Mouse (Mus musculus): ENCODE results near the gene Zfp691. TPM values are rescaled to one million over a fixed set of nuclear protein-coding genes. Genes with fewer than 3 reads are reported as not detected.

Gene Zfp691
- 10 to 100 TPM in 1 of 4 experiments, 1 to 10 TPM in 3; 5.8 to 10.9 (median 7.5) TPM for total RNA-seq (2022)

- DNase-seq (ENCODE audit: low spot score in 2 of 2), result peak; percentile 96
Measured at GRCm38 (mm10) chr4:119173851-119174453, at the start of gene Zfp691. Gene Zfp691 (minus strand): TSS chr4:119174195.

GRCm38 (mm10) chr4:119223696-119224095, 49.7 kb upstream of the Zfp691 start:
- DNase-seq (ENCODE audit: low spot score in 2 of 2), result peak in 1 of 2 experiments; percentile 48

- no peak for DNase-seq (ENCODE audit: low spot score in 2 of 2)
Measured at GRCm38 (mm10) chr4:119218169-119218568, 44.2 kb upstream of the Zfp691 start, which contains the start of gene Tmem269. Gene Tmem269 (minus strand): TSS chr4:119218217.

GRCm38 (mm10) chr4:119216667-119217066, 42.7 kb upstream of the Zfp691 start:
- DNase-seq (ENCODE audit: low spot score in 2 of 2), result no peak

- peak in 1 of 2 experiments; percentile 51 for DNase-seq (ENCODE audit: low spot score in 2 of 2)
Measured at GRCm38 (mm10) chr4:119204672-119205071, 30.7 kb upstream of the Zfp691 start.

- no peak for DNase-seq (ENCODE audit: low spot score in 2 of 2)
Measured at GRCm38 (mm10) chr4:119198105-119198504, 24.1 kb upstream of the Zfp691 start.

GRCm38 (mm10) chr4:119195582-119196320, 21.8 kb upstream of the Zfp691 start:
- no peak for DNase-seq (ENCODE audit: low spot score in 2 of 2)

GRCm38 (mm10) chr4:119194909-119195581, 21.1 kb upstream of the Zfp691 start, which contains the start of gene Svbp:
Gene Svbp (plus strand): TSS chr4:119195306.
- DNase-seq (ENCODE audit: low spot score in 2 of 2), result peak; percentile 53 to 74

GRCm38 (mm10) chr4:119192757-119193156, 18.8 kb upstream of the Zfp691 start:
- DNase-seq (ENCODE audit: low spot score in 2 of 2), result no peak

- no peak for DNase-seq (ENCODE audit: low spot score in 2 of 2)
Measured at GRCm38 (mm10) chr4:119191273-119191672, 17.3 kb upstream of the Zfp691 start.

- DNase-seq (ENCODE audit: low spot score in 2 of 2), result no peak
Measured at GRCm38 (mm10) chr4:119190618-119191017, 16.6 kb upstream of the Zfp691 start.

GRCm38 (mm10) chr4:119189864-119190263, 15.9 kb upstream of the Zfp691 start, which contains the start of gene Ermap:
Gene Ermap (minus strand): TSS chr4:119190011.
- no peak for DNase-seq (ENCODE audit: low spot score in 2 of 2)

GRCm38 (mm10) chr4:119189392-119189791, 15.4 kb upstream of the Zfp691 start:
- no peak for DNase-seq (ENCODE audit: low spot score in 2 of 2)

- no peak for DNase-seq (ENCODE audit: low spot score in 2 of 2)
Measured at GRCm38 (mm10) chr4:119188060-119188785, 14.2 kb upstream of the Zfp691 start.

- DNase-seq (ENCODE audit: low spot score in 2 of 2), result no peak
Measured at GRCm38 (mm10) chr4:119185771-119186170, 11.8 kb upstream of the Zfp691 start.

- no peak for DNase-seq (ENCODE audit: low spot score in 2 of 2)
Measured at GRCm38 (mm10) chr4:119183525-119183924, 9.5 kb upstream of the Zfp691 start.

GRCm38 (mm10) chr4:119181456-119181855, 7.5 kb upstream of the Zfp691 start:
- no peak for DNase-seq (ENCODE audit: low spot score in 2 of 2)

- DNase-seq (ENCODE audit: low spot score in 2 of 2), result no peak
Measured at GRCm38 (mm10) chr4:119180133-119180707, 6.2 kb upstream of the Zfp691 start.

- no peak for DNase-seq (ENCODE audit: low spot score in 2 of 2)
Measured at GRCm38 (mm10) chr4:119178331-119178730, 4.3 kb upstream of the Zfp691 start.

GRCm38 (mm10) chr4:119177702-119178101, 3.7 kb upstream of the Zfp691 start:
- DNase-seq (ENCODE audit: low spot score in 2 of 2), result no peak
